Mouse (Mus musculus) heart, postnatal 0 days (tissue): Measurements from ENCODE around the gene Snx5. TPM values are rescaled to one million over a fixed set of nuclear protein-coding genes. Genes with fewer than 3 reads are reported as not detected.

Experiments used
- ATAC-seq: fragments of 200-750 bp; cut with Nextera tagmentation; 2 replicates; pipeline ENCODE4 v1.8.0; 2017; ENCODE audit warnings: low read depth, moderate number of reproducible peaks, moderate library complexity; ENCODE audit not compliant: insufficient read depth
- DNase-seq: peaks from one replicate; pipeline ENCODE4 v3.0.0-alpha.2; 2016; ENCODE audit warnings: low spot score
- H3K27ac ChIP-seq: fragments of 300-500 bp; sonication (generic); 2 replicates; pipeline ENCODE4 v1.5.1; 2014; ENCODE audit warnings: low read depth, mild to moderate bottlenecking
- H3K27me3 ChIP-seq: fragments of 300-500 bp; sonication (generic); 2 replicates; pipeline ENCODE4 v1.6.1; 2014; ENCODE audit warnings: low read length, mixed read lengths; ENCODE audit not compliant: control insufficient read depth, insufficient read depth
- H3K36me3 ChIP-seq: fragments of 300-500 bp; sonication (generic); replicated peaks from 2 replicates; pipeline ENCODE4 v1.6.1; 2014; ENCODE audit warnings: low read length, mixed read lengths; ENCODE audit not compliant: control insufficient read depth, insufficient read depth
- H3K4me1 ChIP-seq: fragments of 300-500 bp; sonication (generic); 2 replicates; pipeline ENCODE4 v1.6.1; 2014; ENCODE audit warnings: antibody characterized with exemption; ENCODE audit not compliant: control insufficient read depth, insufficient read depth
- H3K4me2 ChIP-seq: fragments of 300-500 bp; sonication (generic); 2 replicates; pipeline ENCODE4 v1.6.1; 2014; ENCODE audit warnings: low read depth, mild to moderate bottlenecking, low read length, moderate library complexity
- H3K4me3 ChIP-seq: fragments of 300-500 bp; sonication (generic); 2 replicates; pipeline ENCODE4 v1.5.1; 2014; ENCODE audit warnings: low read depth, low read length
- H3K9ac ChIP-seq: fragments of 300-500 bp; sonication (generic); replicated peaks from 2 replicates; pipeline ENCODE4 v1.6.1; 2014; ENCODE audit warnings: low read depth, low read length, mixed read lengths
- H3K9me3 ChIP-seq: fragments of 300-500 bp; sonication (generic); replicated peaks from 2 replicates; pipeline ENCODE4 v1.6.1; 2016; ENCODE audit warnings: low read length; ENCODE audit not compliant: control insufficient read depth
- CTCF ChIP-seq: IDR thresholded peaks from 2 replicates; pipeline ENCODE4 v1.5.1; 2016; ENCODE audit warnings: antibody characterized with exemption, control low read depth, low read depth
- EP300 ChIP-seq: IDR thresholded peaks from 2 replicates; pipeline ENCODE4 v1.6.1; 2016; ENCODE audit warnings: antibody characterized with exemption, low read depth
- WGBS: fragments of 180-500 bp; shearing (Covaris S2); extraction: QIAGEN DNeasy Blood & Tissue Kit; methylation state at CpG from one replicate; pipeline ENCODE4 v1.1.7; 2014; 5-methylcytosine and 5-hydroxymethylcytosine counted together
- polyA plus RNA-seq: library from polyadenylated mRNA; unstranded; fragments of >200 nt; fragmentation: Nextera tagmentation; extraction: Ambion mirVana; gene quantifications from 2 replicates; pipeline ENCODE4 v1.2.1, GENCODE M21; 2015
- total RNA-seq: library from RNA; depleted of rRNA; stranded (reverse); fragments of >200 nt; gene quantifications from 2 replicates; pipeline ENCODE4 v1.2.3, GENCODE M21; 2014; ENCODE audit warnings: low replicate concordance

Gene Snx5
- total and polyA plus RNA-seq, 2 experiments from 2014 or later, result 55.7 to 146 TPM

DNA sequence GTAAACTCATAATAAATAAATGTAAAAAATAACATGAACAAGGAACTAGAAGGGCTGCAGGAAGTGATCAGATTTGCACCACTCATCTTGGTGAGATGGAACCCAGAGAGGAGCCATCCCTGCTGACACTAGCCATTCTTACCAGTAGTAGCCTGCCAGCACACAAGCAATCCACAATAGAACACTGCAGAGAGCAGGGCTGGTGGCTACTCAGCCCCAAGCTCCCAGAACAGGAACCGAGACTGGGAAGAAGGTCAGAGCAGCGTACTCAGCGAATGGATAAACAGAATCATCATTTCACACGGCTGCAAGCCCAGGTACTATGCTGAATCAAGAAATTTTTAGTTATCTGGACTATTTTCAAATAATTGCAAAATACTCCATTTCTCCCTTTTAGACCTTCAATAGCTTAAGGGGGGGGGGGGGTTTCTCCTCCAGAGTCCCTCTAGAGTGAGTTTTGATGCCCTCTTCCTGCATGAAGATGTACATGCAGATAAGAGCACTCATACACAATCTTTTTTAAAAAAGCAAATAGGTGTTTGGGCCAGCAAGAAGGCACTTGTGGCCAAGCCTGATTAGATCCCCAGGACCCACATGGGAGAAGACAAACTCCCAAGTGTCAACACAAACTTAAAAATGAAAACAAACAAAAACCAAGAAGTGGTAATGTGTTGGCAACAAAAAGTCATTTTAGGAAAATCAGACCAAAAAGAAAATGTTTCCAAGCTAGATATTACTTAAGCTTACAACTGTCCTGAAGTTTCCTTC lies 4.6 kb downstream of the Snx5 start:
- WGBS, result 27% methylated on average over 4 of the region's 4 CpGs

DNA sequence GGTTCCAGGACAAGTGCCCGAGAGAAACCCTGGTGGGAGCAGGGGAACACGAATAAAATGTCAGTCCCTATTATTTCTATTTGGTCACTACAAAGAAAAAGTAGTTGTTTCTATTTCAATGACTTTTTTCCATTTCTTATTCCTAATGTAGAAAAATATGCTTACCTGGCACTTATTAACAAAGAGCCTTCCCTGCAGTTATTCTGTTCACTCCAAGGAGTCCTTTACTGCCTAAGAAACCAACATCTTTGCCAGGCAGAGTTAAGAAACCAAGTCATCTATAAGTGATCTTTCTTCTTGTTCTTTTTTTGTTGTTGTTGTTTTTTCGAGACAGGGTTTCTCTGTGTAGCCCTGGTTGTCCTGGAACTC lies 5.6 kb downstream of the Snx5 start:
- no peaks in the 10 kb centered on the region for H3K27me3 ChIP-seq
- H3K9me3 ChIP-seq, result no peaks in the 10 kb centered on the region
- ATAC-seq, result no peak
- WGBS, result 65% methylated on average over 3 of the region's 3 CpGs
- H3K4me3 ChIP-seq, result no peak overlapping the region
- no peak for DNase-seq
- peaks cover 13% of the 10 kb centered on the region; the same call in 1 of the 2 replicates for H3K36me3 ChIP-seq
- 0 out of 2 replicates have a peak overlapping the region, but pooled peaks have one; percentile 15 for H3K27ac ChIP-seq
- no peak for TF ChIP-seq EP300
- no peak for TF ChIP-seq CTCF
- peaks cover 29% of the 10 kb centered on the region for H3K4me1 ChIP-seq
- H3K4me2 ChIP-seq, result no peak overlapping the region
- H3K9ac ChIP-seq, result no peak overlapping the region

More for the DNA sequence above, 4.6 kb downstream of the Snx5 start:
- H3K36me3 ChIP-seq, result peaks cover 6% of the 10 kb centered on the region; the same call in 1 of the 2 replicates
- no peak for DNase-seq
- no peak overlapping the region for H3K4me3 ChIP-seq
- no peak for TF ChIP-seq CTCF
- TF ChIP-seq EP300, result no peak
- no peak for ATAC-seq
- H3K27me3 ChIP-seq, result no peaks in the 10 kb centered on the region
- peaks cover 30% of the 10 kb centered on the region for H3K4me1 ChIP-seq
- no peak overlapping the region for H3K4me2 ChIP-seq
- H3K9ac ChIP-seq, result no peak overlapping the region
- no peaks in the 10 kb centered on the region for H3K9me3 ChIP-seq
- no peak overlapping the region for H3K27ac ChIP-seq

DNA sequence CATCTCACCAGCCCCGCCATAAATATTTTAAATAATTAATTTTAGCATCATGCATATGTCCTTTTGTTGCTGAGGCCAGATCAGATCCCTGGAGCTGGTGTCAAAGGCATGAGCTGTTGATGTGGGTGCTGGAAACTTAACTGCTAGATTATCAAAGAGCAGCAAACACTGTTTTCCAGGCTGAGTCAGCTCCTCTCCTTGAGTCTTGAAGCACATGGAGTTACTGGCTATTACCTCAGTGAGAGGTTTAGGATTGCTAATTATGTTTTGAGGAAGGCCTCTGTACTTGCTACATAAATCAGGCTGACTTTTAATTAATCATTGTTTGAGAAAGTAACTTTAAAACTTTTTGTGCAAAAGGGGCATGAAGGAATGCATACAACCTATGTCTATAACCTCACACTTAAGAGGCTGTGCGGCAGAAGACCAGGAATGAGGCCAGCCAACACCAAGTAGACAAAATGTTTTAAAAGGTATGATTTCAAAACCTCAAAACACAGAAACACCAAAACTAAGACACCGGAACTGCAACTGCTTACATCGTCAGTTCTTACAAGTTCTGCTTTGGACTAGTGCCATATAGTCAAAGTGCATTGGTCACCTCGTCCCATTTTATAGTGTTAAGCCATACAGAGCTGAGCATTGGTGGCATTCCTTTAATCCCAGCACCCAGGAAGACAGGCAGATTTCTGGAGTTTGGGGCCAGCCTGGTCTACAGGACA lies 6.1 kb downstream of the Snx5 start:
- TF ChIP-seq CTCF (no peak), EP300 (no peak)
- DNase-seq (no peak), ATAC-seq (no peak)
- Histone ChIP-seq H3K4me1 (peaks cover 28% of the 10 kb centered on the region), H3K9me3 (no peaks in the 10 kb centered on the region), H3K9ac (no peak overlapping the region), H3K4me2 (no peak overlapping the region), H3K4me3 (no peak overlapping the region), H3K27ac (0 out of 2 replicates have a peak overlapping the region, but pooled peaks have one; percentile 15), H3K27me3 (no peaks in the 10 kb centered on the region), H3K36me3 (peaks cover 18% of the 10 kb centered on the region)
- WGBS, result 53% methylated on average over 5 of the region's 5 CpGs

DNA sequence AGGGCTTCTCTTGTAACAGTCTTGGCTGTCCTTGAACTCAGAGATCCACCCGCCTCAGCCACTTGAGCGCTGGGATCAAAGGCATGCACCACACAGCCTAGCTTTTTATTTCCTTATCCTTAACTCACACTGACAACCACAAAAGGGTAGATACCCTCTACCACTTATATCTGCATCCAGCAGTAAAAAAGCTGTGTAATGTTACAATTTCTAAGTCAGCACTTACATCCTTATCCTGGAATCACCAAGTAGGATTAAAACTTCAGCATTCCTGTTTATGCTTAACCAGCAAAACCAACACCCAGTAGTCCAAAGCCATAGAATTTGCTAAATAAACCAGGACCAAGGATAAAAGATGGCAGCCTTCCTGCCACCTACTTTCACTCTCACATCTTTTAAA lies 7.9 kb downstream of the Snx5 start:
- H3K4me3 ChIP-seq, result no peak overlapping the region
- H3K36me3 ChIP-seq, result peaks cover 35% of the 10 kb centered on the region
- DNase-seq, result no peak
- H3K4me1 ChIP-seq, result peaks cover 11% of the 10 kb centered on the region
- no peak overlapping the region for H3K9ac ChIP-seq
- no peaks in the 10 kb centered on the region for H3K9me3 ChIP-seq
- ATAC-seq, result no peak
- no peak overlapping the region for H3K27ac ChIP-seq
- TF ChIP-seq EP300 (no peak), CTCF (no peak)
- H3K4me2 ChIP-seq, result no peak overlapping the region
- WGBS, result 94% methylated on average over 2 of the region's 2 CpGs
- no peaks in the 10 kb centered on the region for H3K27me3 ChIP-seq

DNA sequence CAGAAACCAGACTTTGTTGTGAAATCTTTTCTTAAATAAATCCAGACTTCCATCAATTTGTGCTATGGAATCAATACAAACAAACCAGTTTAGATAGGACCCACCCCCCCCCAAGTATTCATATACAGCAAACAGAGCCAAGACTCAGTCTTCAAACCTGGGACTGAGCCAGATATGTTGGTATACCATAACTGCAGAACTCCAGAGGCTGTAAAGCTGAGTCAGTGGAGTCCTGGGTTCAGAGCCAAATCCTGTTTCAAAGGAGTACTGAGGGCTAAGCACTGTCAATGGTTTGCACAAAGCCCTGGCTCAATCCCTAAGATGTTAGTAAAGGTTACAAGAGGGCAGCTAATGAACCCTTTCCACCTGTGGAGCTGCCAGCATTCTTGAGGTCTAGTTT lies 20.6 kb downstream of the Snx5 start:
- no peak for TF ChIP-seq EP300
- TF ChIP-seq CTCF, result no peak
- Histone ChIP-seq H3K4me2 (no peak overlapping the region), H3K27ac (no peak overlapping the region), H3K27me3 (no peaks in the 10 kb centered on the region), H3K36me3 (peaks cover 65% of the 10 kb centered on the region), H3K9me3 (no peaks in the 10 kb centered on the region), H3K9ac (no peak overlapping the region), H3K4me1 (0 out of 2 replicates have a peak, but pooled peaks cover 4% of the 10 kb centered on the region), H3K4me3 (no peak overlapping the region)
- DNase-seq (no peak), ATAC-seq (no peak)
